Mouse (Mus musculus): Measurements from ENCODE around the gene Gm28047.

- TF ChIP-seq CTCF (IDR thresholded peaks at IDR 0.05; ENCODE audit: low read depth, low read length) (no peak), POLR2A (IDR thresholded peaks at IDR 0.05; ENCODE audit: insufficient read depth, low read length) (no peak)
These were observed 78.6 kb downstream of the Gm28047 start for GRCm38 (mm10) chr15:102546246-102546645.
